Mouse (Mus musculus): ENCODE results near the gene Gm10337. TPM values are rescaled to one million over a fixed set of nuclear protein-coding genes. Genes with fewer than 3 reads are reported as not detected.
A peak's percentile ranks its signal among the peaks of the same experiment; 100 is the strongest.

Gm10337 gene
- polyA plus RNA-seq, 1 experiment from 2014 or later, result not detected

- DNase-seq (ENCODE audit: low spot score), result no peak
- WGBS, result 81% methylated on average over 2 of the region's 2 CpGs
- peaks cover 8% of the 10 kb centered on the region for H3K4me1 ChIP-seq (ENCODE audit: control insufficient read depth, insufficient read depth, low read length)
These were observed 11.7 kb downstream of the Gm10337 start for GRCm38 (mm10) chr15:102515261-102515660.

GRCm38 (mm10) chr15:102515791-102516190 lies 12.3 kb downstream of the Gm10337 start:
- DNase-seq (ENCODE audit: low spot score), result no peak
- Histone ChIP-seq H3K4me2 (ENCODE audit: low read depth, low read length) (peak overlapping the region; percentile 81), H3K27ac (replicated peaks; ENCODE audit: low read depth, low read length) (no peak overlapping the region), H3K36me3 (replicated peaks; ENCODE audit: control insufficient read depth, insufficient read depth, low read depth, low read length) (no peaks in the 10 kb centered on the region), H3K9ac (replicated peaks; ENCODE audit: low read length) (peak overlapping the region; percentile 74), H3K27me3 (ENCODE audit: control insufficient read depth, insufficient read depth, low read length) (no peaks in the 10 kb centered on the region), H3K4me3 (ENCODE audit: low read depth, low read length) (peak overlapping the region; percentile 55), H3K9me3 (replicated peaks; ENCODE audit: control insufficient read depth, low read length) (no peaks in the 10 kb centered on the region), H3K4me1 (ENCODE audit: control insufficient read depth, insufficient read depth, low read length) (peaks cover 8% of the 10 kb centered on the region)
- 35% methylated on average over 4 of the region's 4 CpGs for WGBS
- no peak for ATAC-seq (replicated peaks; ENCODE audit: insufficient number of reproducible peaks, low FRiP score, low TSS enrichment, low read depth)

More at GRCm38 (mm10) chr15:102515261-102515660, 11.7 kb downstream of the Gm10337 start:
- Histone ChIP-seq H3K9me3 (replicated peaks; ENCODE audit: control insufficient read depth, low read length) (no peaks in the 10 kb centered on the region), H3K4me2 (ENCODE audit: low read depth, low read length) (no peak overlapping the region), H3K27ac (replicated peaks; ENCODE audit: low read depth, low read length) (no peak overlapping the region), H3K4me3 (ENCODE audit: low read depth, low read length) (no peak overlapping the region), H3K9ac (replicated peaks; ENCODE audit: low read length) (no peak overlapping the region), H3K27me3 (ENCODE audit: control insufficient read depth, insufficient read depth, low read length) (no peaks in the 10 kb centered on the region), H3K36me3 (replicated peaks; ENCODE audit: control insufficient read depth, insufficient read depth, low read depth, low read length) (no peaks in the 10 kb centered on the region)
- ATAC-seq (replicated peaks; ENCODE audit: insufficient number of reproducible peaks, low FRiP score, low TSS enrichment, low read depth), result no peak

- H3K4me3 ChIP-seq (ENCODE audit: low read depth, low read length), result peak overlapping the region; percentile 55
- peak overlapping the region; percentile 57 for H3K27ac ChIP-seq (replicated peaks; ENCODE audit: low read depth, low read length)
- ATAC-seq (replicated peaks; ENCODE audit: insufficient number of reproducible peaks, low FRiP score, low TSS enrichment, low read depth) (no peak), DNase-seq (ENCODE audit: low spot score) (peak; percentile 49)
- peaks cover 6% of the 10 kb centered on the region for H3K4me1 ChIP-seq (ENCODE audit: control insufficient read depth, insufficient read depth, low read length)
- H3K9ac ChIP-seq (replicated peaks; ENCODE audit: low read length), result peak overlapping the region; percentile 74
- H3K27me3 ChIP-seq (ENCODE audit: control insufficient read depth, insufficient read depth, low read length), result no peaks in the 10 kb centered on the region
- WGBS, result under 1% methylated on average over 12 of the region's 12 CpGs
- H3K36me3 ChIP-seq (replicated peaks; ENCODE audit: control insufficient read depth, insufficient read depth, low read depth, low read length), result no peaks in the 10 kb centered on the region
- no peaks in the 10 kb centered on the region for H3K9me3 ChIP-seq (replicated peaks; ENCODE audit: control insufficient read depth, low read length)
- H3K4me2 ChIP-seq (ENCODE audit: low read depth, low read length), result peak overlapping the region; percentile 81
These were observed 12.8 kb downstream of the Gm10337 start for GRCm38 (mm10) chr15:102516293-102516692.

- peak within 1 kb of the TSS; percentile 81 for H3K4me2 ChIP-seq (ENCODE audit: low read depth, low read length)
- no peaks in the 10 kb centered on the region for H3K36me3 ChIP-seq (replicated peaks; ENCODE audit: control insufficient read depth, insufficient read depth, low read depth, low read length)
- H3K4me1 ChIP-seq (ENCODE audit: control insufficient read depth, insufficient read depth, low read length), result peaks cover 1% of the 10 kb centered on the region
- ATAC-seq (replicated peaks; ENCODE audit: insufficient number of reproducible peaks, low FRiP score, low TSS enrichment, low read depth) (peak; percentile 8), DNase-seq (ENCODE audit: low spot score) (peak; percentile 75)
- peak within 1 kb of the TSS; percentile 74 for H3K9ac ChIP-seq (replicated peaks; ENCODE audit: low read length)
- H3K4me3 ChIP-seq (ENCODE audit: low read depth, low read length), result peak within 1 kb of the TSS; percentile 55
- WGBS, result under 1% methylated on average over 42 of the region's 43 CpGs
- no peaks in the 10 kb centered on the region for H3K9me3 ChIP-seq (replicated peaks; ENCODE audit: control insufficient read depth, low read length)
- H3K27me3 ChIP-seq (ENCODE audit: control insufficient read depth, insufficient read depth, low read length), result no peaks in the 10 kb centered on the region
- peak within 1 kb of the TSS; percentile 57 for H3K27ac ChIP-seq (replicated peaks; ENCODE audit: low read depth, low read length)
These were observed 13.3 kb downstream of the Gm10337 start, which contains the start of gene Map3k12 for GRCm38 (mm10) chr15:102516728-102517404. Gene Map3k12, minus strand, starts transcription at chr15:102517064.

- 1% methylated on average over 10 of the region's 10 CpGs for WGBS
- DNase-seq (ENCODE audit: low spot score) (no peak), ATAC-seq (replicated peaks; ENCODE audit: insufficient number of reproducible peaks, low FRiP score, low TSS enrichment, low read depth) (no peak)
- Histone ChIP-seq H3K27ac (replicated peaks; ENCODE audit: low read depth, low read length) (0 out of 2 replicates have a peak overlapping the region, but pooled peaks have one; percentile 57), H3K4me1 (ENCODE audit: control insufficient read depth, insufficient read depth, low read length) (no peaks in the 10 kb centered on the region; the same call in 1 of the 2 replicates), H3K9ac (replicated peaks; ENCODE audit: low read length) (no peak overlapping the region), H3K4me2 (ENCODE audit: low read depth, low read length) (peak overlapping the region; percentile 81), H3K4me3 (ENCODE audit: low read depth, low read length) (peak overlapping the region; percentile 55), H3K27me3 (ENCODE audit: control insufficient read depth, insufficient read depth, low read length) (no peaks in the 10 kb centered on the region), H3K36me3 (replicated peaks; ENCODE audit: control insufficient read depth, insufficient read depth, low read depth, low read length) (no peaks in the 10 kb centered on the region), H3K9me3 (replicated peaks; ENCODE audit: control insufficient read depth, low read length) (no peaks in the 10 kb centered on the region)
These were observed 14.1 kb downstream of the Gm10337 start for GRCm38 (mm10) chr15:102517631-102517975.

GRCm38 (mm10) chr15:102517976-102518858 lies 14.7 kb downstream of the Gm10337 start, which contains the start of gene Tarbp2:
Gene Tarbp2, plus strand, starts transcription at chr15:102518192.
- H3K27me3 ChIP-seq (ENCODE audit: control insufficient read depth, insufficient read depth, low read length), result no peaks in the 10 kb centered on the region
- peak; percentile 100 for DNase-seq (ENCODE audit: low spot score)
- no peaks in the 10 kb centered on the region; the same call in 1 of the 2 replicates for H3K4me1 ChIP-seq (ENCODE audit: control insufficient read depth, insufficient read depth, low read length)
- H3K27ac ChIP-seq (replicated peaks; ENCODE audit: low read depth, low read length), result peak within 1 kb of the TSS; percentile 98
- H3K9me3 ChIP-seq (replicated peaks; ENCODE audit: control insufficient read depth, low read length), result no peaks in the 10 kb centered on the region
- H3K9ac ChIP-seq (replicated peaks; ENCODE audit: low read length), result peak within 1 kb of the TSS; percentile 87
- H3K4me2 ChIP-seq (ENCODE audit: low read depth, low read length), result peak within 1 kb of the TSS; percentile 81
- ATAC-seq (replicated peaks; ENCODE audit: insufficient number of reproducible peaks, low FRiP score, low TSS enrichment, low read depth), result peak; percentile 90
- no peaks in the 10 kb centered on the region for H3K36me3 ChIP-seq (replicated peaks; ENCODE audit: control insufficient read depth, insufficient read depth, low read depth, low read length)
- WGBS, result under 1% methylated on average over 60 of the region's 60 CpGs
- peak within 1 kb of the TSS; percentile 61 for H3K4me3 ChIP-seq (ENCODE audit: low read depth, low read length)

- Histone ChIP-seq H3K4me1 (ENCODE audit: control insufficient read depth, insufficient read depth, low read length) (no peaks in the 10 kb centered on the region; the same call in 1 of the 2 replicates), H3K4me3 (ENCODE audit: low read depth, low read length) (peak overlapping the region; percentile 61), H3K9ac (replicated peaks; ENCODE audit: low read length) (peak overlapping the region; percentile 87), H3K36me3 (replicated peaks; ENCODE audit: control insufficient read depth, insufficient read depth, low read depth, low read length) (no peaks in the 10 kb centered on the region; the same call in 1 of the 2 replicates), H3K9me3 (replicated peaks; ENCODE audit: control insufficient read depth, low read length) (no peaks in the 10 kb centered on the region), H3K27ac (replicated peaks; ENCODE audit: low read depth, low read length) (peak overlapping the region; percentile 98), H3K27me3 (ENCODE audit: control insufficient read depth, insufficient read depth, low read length) (no peaks in the 10 kb centered on the region), H3K4me2 (ENCODE audit: low read depth, low read length) (peak overlapping the region; percentile 67)
- DNase-seq (ENCODE audit: low spot score) (no peak), ATAC-seq (replicated peaks; ENCODE audit: insufficient number of reproducible peaks, low FRiP score, low TSS enrichment, low read depth) (0 out of 2 replicates have a peak, but pooled peaks have one; percentile 0)
- WGBS, result 18% methylated on average over 9 of the region's 9 CpGs
These were observed 15.3 kb downstream of the Gm10337 start for GRCm38 (mm10) chr15:102518859-102519201.
